Mouse (Mus musculus) C3H10T1/2 (cell line): Measurements from ENCODE around the gene Vmn1r128. TPM values are rescaled to one million over a fixed set of nuclear protein-coding genes. Genes with fewer than 3 reads are reported as not detected.

ENCODE experiments used
- polyA plus RNA-seq, 2 experiments: library from polyadenylated mRNA; unstranded; fragments of >200 nt; fragmentation: generic; extraction: Trizol; gene quantifications; one replicate each; pipeline ENCODE4 v1.2.1; 2012; ENCODE audit warnings: missing spikeins in 2 of 2

Gene Vmn1r128
- polyA plus RNA-seq = not detected

GRCm38 (mm10) chr7:21349073-21349472 is at the start of gene Vmn1r128:
TSS of gene Vmn1r128 (plus strand) at chr7:21349373.

GRCm38 (mm10) chr7:21301367-21301766 is 47.8 kb upstream of the Vmn1r128 start, which contains the start of gene Vmn1r126:
TSS of gene Vmn1r126 (minus strand) at chr7:21301467.

GRCm38 (mm10) chr7:21319761-21320160 is 29.4 kb upstream of the Vmn1r128 start, which contains the start of gene Vmn1r127:
TSS of gene Vmn1r127 (minus strand) at chr7:21319861.

GRCm38 (mm10) chr7:21361191-21361590 is 12.0 kb downstream of the Vmn1r128 start, which contains the start of gene Vmn1r129:
TSS of gene Vmn1r129 (minus strand) at chr7:21361291.

Other genes starting within 250 kb of the Vmn1r128 start
- gene Vmn1r122, start 215.2 kb upstream of the Vmn1r128 start, polyA plus RNA-seq = not detected
- gene Vmn1r123, start 187.2 kb upstream of the Vmn1r128 start, polyA plus RNA-seq = not detected
- not detected for gene Gm5157, start 158.9 kb upstream of the Vmn1r128 start, polyA plus RNA-seq
- not detected for gene Vmn1r124, start 88.8 kb upstream of the Vmn1r128 start, polyA plus RNA-seq
- gene Vmn1r125, start 77.2 kb upstream of the Vmn1r128 start, polyA plus RNA-seq = not detected
- not detected for gene Vmn1r126, start 47.9 kb upstream of the Vmn1r128 start, polyA plus RNA-seq
- gene Vmn1r127, start 29.5 kb upstream of the Vmn1r128 start, polyA plus RNA-seq = not detected
- gene Vmn1r129, start 11.9 kb downstream of the Vmn1r128 start, polyA plus RNA-seq = not detected
- not detected for gene Gm6882, start 83.4 kb downstream of the Vmn1r128 start, polyA plus RNA-seq
- gene Vmn1r130, start 162.4 kb downstream of the Vmn1r128 start, polyA plus RNA-seq = not detected
- not detected for gene Vmn1r131, start 196.7 kb downstream of the Vmn1r128 start, polyA plus RNA-seq